Mouse (Mus musculus): ENCODE results near the gene Desi1. TPM values are rescaled to one million over a fixed set of nuclear protein-coding genes. Genes with fewer than 3 reads are reported as not detected.
A peak's percentile ranks its signal among the peaks of the same experiment; 100 is the strongest.

Desi1 gene
- polyA plus RNA-seq, 1 experiment from 2014 or later: 15.0 TPM

GRCm38 (mm10) chr15:82065511-82065910 is 31.8 kb upstream of the Desi1 start:
- H3K36me3 ChIP-seq (replicated peaks; ENCODE audit: insufficient read depth, low read length): no peaks in the 10 kb centered on the region
- H3K27ac ChIP-seq (ENCODE audit: low read depth): no peak overlapping the region
- H3K4me2 ChIP-seq (ENCODE audit: low read depth, low read length): no peak overlapping the region
- H3K27me3 ChIP-seq (ENCODE audit: insufficient read depth, low read length): peaks cover 28% of the 10 kb centered on the region
- no peaks in the 10 kb centered on the region for H3K4me1 ChIP-seq (ENCODE audit: insufficient read depth)
- H3K4me3 ChIP-seq (ENCODE audit: low read depth, low read length): no peak overlapping the region
- peak; percentile 64 for DNase-seq
- H3K9me3 ChIP-seq (ENCODE audit: low read length): no peaks in the 10 kb centered on the region
- 10% methylated on average over 7 of the region's 7 CpGs for WGBS (ENCODE audit: insufficient replicate concordance)
- ATAC-seq: no peak
- TF ChIP-seq EP300 (IDR thresholded peaks at IDR 0.05; ENCODE audit: low read depth) (no peak), CTCF (IDR thresholded peaks at IDR 0.05; ENCODE audit: low read depth) (peak; percentile 84)
- no peak overlapping the region for H3K9ac ChIP-seq (replicated peaks)

- no peak for DNase-seq
- WGBS (ENCODE audit: insufficient replicate concordance): 59% methylated on average over 14 of the region's 14 CpGs
- Histone ChIP-seq H3K27me3 (ENCODE audit: insufficient read depth, low read length) (peaks cover 13% of the 10 kb centered on the region; the same call in 1 of the 2 replicates), H3K27ac (ENCODE audit: low read depth) (no peak overlapping the region), H3K4me3 (ENCODE audit: low read depth, low read length) (no peak overlapping the region), H3K36me3 (replicated peaks; ENCODE audit: insufficient read depth, low read length) (no peaks in the 10 kb centered on the region), H3K4me2 (ENCODE audit: low read depth, low read length) (no peak overlapping the region), H3K9me3 (ENCODE audit: low read length) (no peaks in the 10 kb centered on the region), H3K4me1 (ENCODE audit: insufficient read depth) (no peaks in the 10 kb centered on the region), H3K9ac (replicated peaks) (no peak overlapping the region)
- no peak for TF ChIP-seq EP300 (IDR thresholded peaks at IDR 0.05; ENCODE audit: low read depth)
- no peak for TF ChIP-seq CTCF (IDR thresholded peaks at IDR 0.05; ENCODE audit: low read depth)
- no peak for ATAC-seq
Measured at GRCm38 (mm10) chr15:82063909-82064308, 30.2 kb upstream of the Desi1 start.

- Histone ChIP-seq H3K9ac (replicated peaks) (no peak within 1 kb of the TSS), H3K4me2 (ENCODE audit: low read depth, low read length) (no peak within 1 kb of the TSS), H3K4me1 (ENCODE audit: insufficient read depth) (no peaks in the 10 kb centered on the region), H3K27me3 (ENCODE audit: insufficient read depth, low read length) (peaks cover 5% of the 10 kb centered on the region; the same call in 1 of the 2 replicates), H3K36me3 (replicated peaks; ENCODE audit: insufficient read depth, low read length) (no peaks in the 10 kb centered on the region), H3K4me3 (ENCODE audit: low read depth, low read length) (no peak within 1 kb of the TSS), H3K9me3 (ENCODE audit: low read length) (no peaks in the 10 kb centered on the region), H3K27ac (ENCODE audit: low read depth) (no peak within 1 kb of the TSS)
- 69% methylated on average over 1 of the region's 1 CpGs for WGBS (ENCODE audit: insufficient replicate concordance)
- DNase-seq (no peak), ATAC-seq (no peak)
- no peak for TF ChIP-seq CTCF (IDR thresholded peaks at IDR 0.05; ENCODE audit: low read depth)
- no peak for TF ChIP-seq EP300 (IDR thresholded peaks at IDR 0.05; ENCODE audit: low read depth)
Measured at GRCm38 (mm10) chr15:82058719-82059201, 25.1 kb upstream of the Desi1 start, which contains the start of gene 4930407I10Rik. Gene 4930407I10Rik, plus strand, starts transcription at chr15:82059151.

- Histone ChIP-seq H3K4me1 (ENCODE audit: insufficient read depth) (peaks cover 6% of the 10 kb centered on the region), H3K4me3 (ENCODE audit: low read depth, low read length) (no peak overlapping the region), H3K27me3 (ENCODE audit: insufficient read depth, low read length) (no peaks in the 10 kb centered on the region), H3K9ac (replicated peaks) (no peak overlapping the region), H3K27ac (ENCODE audit: low read depth) (no peak overlapping the region), H3K9me3 (ENCODE audit: low read length) (no peaks in the 10 kb centered on the region), H3K4me2 (ENCODE audit: low read depth, low read length) (no peak overlapping the region), H3K36me3 (replicated peaks; ENCODE audit: insufficient read depth, low read length) (no peaks in the 10 kb centered on the region)
- DNase-seq: no peak
- TF ChIP-seq CTCF (IDR thresholded peaks at IDR 0.05; ENCODE audit: low read depth) (no peak), EP300 (IDR thresholded peaks at IDR 0.05; ENCODE audit: low read depth) (no peak)
- WGBS (ENCODE audit: insufficient replicate concordance): 42% methylated on average over 5 of the region's 5 CpGs
- ATAC-seq: no peak
Measured at GRCm38 (mm10) chr15:82052544-82052943, 18.9 kb upstream of the Desi1 start.

GRCm38 (mm10) chr15:82047080-82047883 is 13.6 kb upstream of the Desi1 start, which contains the start of gene Snu13:
Gene Snu13, minus strand, starts transcription at chr15:82047598.
- TF ChIP-seq CTCF (IDR thresholded peaks at IDR 0.05; ENCODE audit: low read depth): no peak
- peak; percentile 24; the same call in 1 of the 2 replicates for TF ChIP-seq EP300 (IDR thresholded peaks at IDR 0.05; ENCODE audit: low read depth)
- H3K36me3 ChIP-seq (replicated peaks; ENCODE audit: insufficient read depth, low read length): peaks cover 15% of the 10 kb centered on the region
- no peaks in the 10 kb centered on the region for H3K27me3 ChIP-seq (ENCODE audit: insufficient read depth, low read length)
- H3K4me1 ChIP-seq (ENCODE audit: insufficient read depth): peaks cover 21% of the 10 kb centered on the region
- peak; percentile 94 for DNase-seq
- WGBS (ENCODE audit: insufficient replicate concordance): 4% methylated on average over 71 of the region's 74 CpGs
- H3K9me3 ChIP-seq (ENCODE audit: low read length): no peaks in the 10 kb centered on the region
- ATAC-seq: peak; percentile 83
- peak within 1 kb of the TSS; percentile 93 for H3K27ac ChIP-seq (ENCODE audit: low read depth)
- peak within 1 kb of the TSS; percentile 84 for H3K9ac ChIP-seq (replicated peaks)
- H3K4me3 ChIP-seq (ENCODE audit: low read depth, low read length): peak within 1 kb of the TSS; percentile 80
- H3K4me2 ChIP-seq (ENCODE audit: low read depth, low read length): peak within 1 kb of the TSS; percentile 98

GRCm38 (mm10) chr15:82046246-82046891 is 12.7 kb upstream of the Desi1 start:
- ATAC-seq: peak; percentile 37
- peak overlapping the region; percentile 84 for H3K9ac ChIP-seq (replicated peaks)
- H3K4me2 ChIP-seq (ENCODE audit: low read depth, low read length): peak overlapping the region; percentile 98
- under 1% methylated on average over 26 of the region's 26 CpGs for WGBS (ENCODE audit: insufficient replicate concordance)
- TF ChIP-seq EP300 (IDR thresholded peaks at IDR 0.05; ENCODE audit: low read depth): no peak
- no peak for TF ChIP-seq CTCF (IDR thresholded peaks at IDR 0.05; ENCODE audit: low read depth)
- peaks cover 17% of the 10 kb centered on the region for H3K36me3 ChIP-seq (replicated peaks; ENCODE audit: insufficient read depth, low read length)
- peak; percentile 48 for DNase-seq
- H3K4me3 ChIP-seq (ENCODE audit: low read depth, low read length): peak overlapping the region; percentile 80
- peaks cover 21% of the 10 kb centered on the region for H3K4me1 ChIP-seq (ENCODE audit: insufficient read depth)
- no peaks in the 10 kb centered on the region for H3K9me3 ChIP-seq (ENCODE audit: low read length)
- H3K27me3 ChIP-seq (ENCODE audit: insufficient read depth, low read length): no peaks in the 10 kb centered on the region
- H3K27ac ChIP-seq (ENCODE audit: low read depth): peak overlapping the region; percentile 93
